Mouse (Mus musculus) ES-Bruce4 (cell line): ENCODE results near the gene Clasp1. TPM values are rescaled to one million over a fixed set of nuclear protein-coding genes. Genes with fewer than 3 reads are reported as not detected.

ENCODE experiments used
- H3K27ac ChIP-seq: 2 replicates; pipeline ENCODE4 v1.5.1; 2012; ENCODE audit warnings: low read length, inconsistent platforms; ENCODE audit not compliant: insufficient read depth
- H3K27me3 ChIP-seq: 2 replicates; pipeline ENCODE4 v1.6.1; 2012; ENCODE audit warnings: mild to moderate bottlenecking, low read length, inconsistent platforms; ENCODE audit not compliant: control insufficient read depth, poor library complexity, insufficient read depth, severe bottlenecking
- H3K36me3 ChIP-seq: 2 replicates; pipeline ENCODE4 v1.6.1; 2012; ENCODE audit warnings: inconsistent platforms, mild to moderate bottlenecking, low read length, moderate library complexity; ENCODE audit not compliant: control insufficient read depth, poor library complexity, insufficient read depth, severe bottlenecking
- H3K4me1 ChIP-seq: one replicate; pipeline ENCODE4 v1.8.1; 2011; ENCODE audit warnings: low read length; ENCODE audit not compliant: control insufficient read depth, insufficient read depth
- H3K4me3 ChIP-seq: 2 replicates; pipeline ENCODE4 v1.5.1; 2011; ENCODE audit warnings: low read depth, mild to moderate bottlenecking, low read length
- H3K9ac ChIP-seq: 2 replicates; pipeline ENCODE4 v1.6.1; 2012; ENCODE audit warnings: low read depth, mild to moderate bottlenecking, inconsistent platforms; ENCODE audit not compliant: poor library complexity, severe bottlenecking
- H3K9me3 ChIP-seq: replicated peaks from 2 replicates; pipeline ENCODE4 v1.6.1; 2012; ENCODE audit warnings: mild to moderate bottlenecking, low read length, inconsistent platforms; ENCODE audit not compliant: control insufficient read depth, poor library complexity, insufficient read depth, severe bottlenecking
- CTCF ChIP-seq: IDR thresholded peaks from one replicate; pipeline ENCODE4 v1.8.1; 2011; ENCODE audit warnings: low read depth, low read length
- EP300 ChIP-seq: IDR thresholded peaks from 2 replicates; pipeline ENCODE4 v1.6.1; 2011; ENCODE audit warnings: low read depth, low read length; ENCODE audit not compliant: insufficient read depth
- POLR2A ChIP-seq: IDR thresholded peaks from one replicate; pipeline ENCODE4 v1.8.1; 2011; ENCODE audit warnings: low read length; ENCODE audit not compliant: insufficient read depth
- polyA plus RNA-seq: library from polyadenylated mRNA; stranded (reverse); fragments of >200 nt; gene quantifications from 2 replicates; pipeline ENCODE4 v1.2.4, GENCODE M21; 2011; ENCODE audit warnings: low read depth; ENCODE audit not compliant: missing spikeins, insufficient read depth, insufficient read length

Gene Clasp1
- polyA plus RNA-seq, 1 experiment: 81.0 TPM

DNA sequence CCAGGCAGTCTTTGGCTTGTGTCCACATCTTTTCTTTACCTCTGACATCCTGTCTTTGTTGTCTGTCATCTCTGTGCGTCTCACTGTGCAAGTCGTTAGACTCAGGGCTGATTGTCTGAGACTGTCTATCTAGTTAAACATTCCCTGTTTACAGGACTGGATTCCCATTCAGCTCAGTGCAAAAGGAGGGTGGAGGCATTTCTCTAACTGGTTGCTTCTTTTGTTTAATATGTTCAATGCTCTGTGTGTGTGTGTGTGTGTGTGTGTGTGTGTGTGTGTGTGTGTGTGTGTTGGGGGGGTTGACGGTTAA is 261.9 kb downstream of the Clasp1 start:
- Histone ChIP-seq H3K27me3 (no peaks in the 10 kb centered on the region), H3K9me3 (no peaks in the 10 kb centered on the region), H3K4me3 (peak overlapping the region; percentile 11), H3K36me3 (peaks cover 27% of the 10 kb centered on the region), H3K27ac (peak overlapping the region; percentile 99), H3K4me1 (peaks cover 18% of the 10 kb centered on the region), H3K9ac (peak overlapping the region; percentile 74)
- no peak for TF ChIP-seq EP300
- no peak for TF ChIP-seq CTCF
- TF ChIP-seq POLR2A: no peak

DNA sequence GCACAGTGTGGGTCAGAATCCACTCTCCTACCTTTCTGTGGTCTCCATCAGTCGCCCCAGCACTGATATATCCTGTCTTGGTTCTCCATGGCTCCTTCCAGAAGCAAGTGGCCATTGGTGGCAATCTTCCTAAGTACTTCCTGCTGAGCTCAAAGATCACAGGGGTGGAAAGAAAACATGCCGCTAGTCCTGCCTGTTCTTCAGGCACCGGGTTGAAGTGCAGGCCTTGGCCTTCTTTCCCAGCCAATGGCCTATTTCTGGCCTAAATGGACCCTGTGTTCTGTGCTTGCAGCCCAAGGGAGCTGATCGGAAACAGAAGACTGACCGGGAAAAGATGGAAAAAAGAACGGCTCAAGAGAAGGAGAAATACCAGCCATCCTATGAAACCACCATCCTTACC is 269.9 kb downstream of the Clasp1 start:
- H3K27ac ChIP-seq: no peak overlapping the region
- H3K4me3 ChIP-seq: no peak overlapping the region
- H3K4me1 ChIP-seq: no peaks in the 10 kb centered on the region
- TF ChIP-seq CTCF (no peak), POLR2A (no peak), EP300 (no peak)
- H3K27me3 ChIP-seq: no peaks in the 10 kb centered on the region
- H3K9ac ChIP-seq: no peak overlapping the region
- peaks cover 86% of the 10 kb centered on the region for H3K36me3 ChIP-seq
- no peaks in the 10 kb centered on the region for H3K9me3 ChIP-seq

DNA sequence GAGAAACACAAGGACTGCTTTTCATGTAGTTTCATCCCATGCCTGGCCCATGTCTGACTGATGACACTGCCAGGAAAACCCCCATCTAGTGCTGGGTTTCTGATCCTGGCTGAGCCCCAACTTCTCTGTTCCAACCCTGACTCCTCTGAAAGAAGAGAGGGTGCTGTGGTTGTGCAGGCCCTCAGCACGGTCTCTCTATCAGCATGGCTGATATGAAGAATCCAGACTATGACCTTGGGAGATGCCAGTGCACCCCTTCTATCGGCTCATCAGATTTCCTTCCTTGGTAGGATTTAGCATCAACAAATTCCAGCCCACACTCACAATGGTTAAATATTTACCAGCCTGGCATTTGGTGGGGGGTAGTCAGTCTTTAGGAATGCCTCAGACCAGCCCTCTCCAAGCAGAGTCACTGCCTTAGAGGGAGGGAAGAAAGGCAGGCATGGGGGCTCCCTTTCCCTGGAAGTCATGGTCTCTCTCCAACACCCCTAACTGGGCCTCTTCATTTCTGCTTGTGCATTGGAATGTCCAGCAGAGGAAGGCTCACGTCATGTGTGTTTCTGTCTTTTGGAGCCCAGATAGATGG is 272.1 kb downstream of the Clasp1 start:
- Histone ChIP-seq H3K9ac (no peak overlapping the region), H3K27ac (no peak overlapping the region), H3K36me3 (peaks cover 90% of the 10 kb centered on the region), H3K4me1 (no peaks in the 10 kb centered on the region), H3K4me3 (no peak overlapping the region), H3K9me3 (no peaks in the 10 kb centered on the region), H3K27me3 (no peaks in the 10 kb centered on the region)
- TF ChIP-seq POLR2A (no peak), EP300 (no peak), CTCF (no peak)

Other genes starting within 250 kb of the Clasp1 start
- gene Gm29106, start 212.5 kb upstream of the Clasp1 start, polyA plus RNA-seq: not detected in 2 replicates
- 88.0 and 90.4 TPM in 2 replicates for gene Tsn, start 77.3 kb upstream of the Clasp1 start, polyA plus RNA-seq
- 99.7 and 110 TPM in 2 replicates for gene Nifk, start 67.2 kb upstream of the Clasp1 start, polyA plus RNA-seq
- 110 and 113 TPM in 2 replicates for gene Tfcp2l1, start 238.9 kb downstream of the Clasp1 start, polyA plus RNA-seq